Mouse (Mus musculus): Measurements from ENCODE around the gene Abhd14b. TPM values are rescaled to one million over a fixed set of nuclear protein-coding genes. Genes with fewer than 3 reads are reported as not detected.
A peak's percentile ranks its signal among the peaks of the same experiment; 100 is the strongest.

Abhd14b gene
- polyA plus RNA-seq, 1 experiment = 29.3 TPM

DNA sequence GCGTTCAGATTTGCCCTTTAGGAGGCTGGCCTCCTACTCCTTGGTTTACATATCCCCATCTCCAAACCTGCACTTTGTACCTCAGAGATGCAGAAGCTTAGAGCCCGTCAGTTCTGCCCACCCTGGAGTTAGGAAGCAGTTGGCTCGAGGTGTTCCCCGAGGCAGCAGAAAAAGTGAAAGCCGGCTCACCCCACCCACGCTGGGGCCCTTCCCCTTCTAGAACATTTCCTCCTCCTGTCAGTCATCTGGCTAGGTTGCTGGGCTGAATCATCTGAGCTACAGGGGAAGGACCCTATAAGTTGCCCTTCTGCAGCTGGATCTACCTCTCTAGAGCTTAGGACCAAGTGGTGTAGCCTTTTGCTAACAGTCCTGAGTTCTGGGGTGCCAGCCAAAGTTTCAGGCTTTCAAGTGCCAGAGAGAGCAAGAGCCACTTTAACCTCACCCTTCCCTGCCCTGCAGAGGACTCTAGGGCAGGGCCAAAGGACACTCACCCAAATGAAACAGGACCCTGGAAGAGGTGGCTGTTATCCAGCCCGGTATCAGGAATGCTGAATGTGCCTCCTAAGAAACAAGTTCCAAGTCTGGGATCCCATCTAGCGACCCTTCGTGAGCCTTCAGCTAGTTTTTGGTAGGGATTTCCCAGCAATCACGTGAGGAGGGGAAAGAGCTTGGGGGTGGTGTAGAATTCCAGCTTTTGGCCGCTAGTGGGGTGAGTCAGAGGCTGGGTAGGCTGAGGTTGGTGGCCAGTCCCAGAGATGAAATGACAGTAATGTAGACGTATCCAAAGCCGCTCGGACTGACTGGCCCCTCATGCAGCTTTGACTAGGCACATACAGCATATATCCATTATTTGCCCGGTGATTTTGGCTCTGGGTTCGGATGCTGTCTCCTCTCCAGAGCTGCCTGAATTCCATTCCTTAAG is 29.0 kb downstream of the Abhd14b start:
- Histone ChIP-seq H3K36me3 (ENCODE audit: control insufficient read depth, insufficient read depth, low read length) (no peaks in the 10 kb centered on the region), H3K27ac (ENCODE audit: control insufficient read depth, insufficient read depth, low read length) (peak overlapping the region; percentile 66), H3K4me3 (ENCODE audit: control insufficient read depth, insufficient read depth, low read length) (peak overlapping the region; percentile 46), H3K4me1 (replicated peaks; ENCODE audit: control insufficient read depth, insufficient read depth, low read length) (peaks cover 31% of the 10 kb centered on the region), H3K27me3 (ENCODE audit: control insufficient read depth, insufficient read depth, low read length) (no peaks in the 10 kb centered on the region)
- peak; percentile 79 for DNase-seq
- 12% methylated on average over 16 of the region's 16 CpGs for WGBS
- no peak for TF ChIP-seq POLR2A (IDR thresholded peaks at IDR 0.05; ENCODE audit: control insufficient read depth, extremely low read depth, insufficient read depth, low read length, poor library complexity)
- no peak for TF ChIP-seq CTCF (IDR thresholded peaks at IDR 0.05; ENCODE audit: borderline replicate concordance, control insufficient read depth, extremely low read depth, insufficient read depth, low read length, poor library complexity)

DNA sequence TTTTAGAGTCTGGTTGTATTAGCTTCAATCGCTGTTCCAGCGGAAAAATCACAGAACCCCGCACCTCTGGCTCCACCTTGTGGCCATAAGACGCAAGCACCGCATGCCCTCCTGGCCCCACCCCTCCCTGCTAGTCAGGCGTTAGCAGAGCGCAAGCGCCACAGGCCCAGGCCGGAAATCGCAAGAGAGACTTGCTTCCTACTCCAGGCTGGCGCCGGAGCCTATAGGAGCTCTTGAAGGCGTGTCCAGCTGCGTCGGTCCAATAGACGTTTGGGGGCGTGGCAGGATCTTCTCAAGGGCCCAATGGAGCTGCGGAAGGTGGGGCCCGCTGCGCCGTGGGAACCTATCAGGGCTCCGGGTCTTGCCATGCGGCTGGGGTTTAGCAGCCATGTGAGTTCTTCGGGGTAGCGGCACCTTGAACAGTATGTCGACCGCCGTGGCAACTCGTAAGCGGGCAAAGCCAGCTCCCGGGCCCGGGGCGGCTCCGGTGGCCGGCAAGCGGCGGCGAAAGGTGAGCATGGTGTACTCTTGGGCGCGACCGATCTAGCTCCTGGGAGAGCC is 29.7 kb downstream of the Abhd14b start, which contains the start of gene Parp3:
TSS of gene Parp3 (minus strand) at position 26 of the 561 bp plus-strand sequence.
- peak; percentile 97 for DNase-seq
- under 1% methylated on average over 41 of the region's 41 CpGs for WGBS
- Histone ChIP-seq H3K27ac (ENCODE audit: control insufficient read depth, insufficient read depth, low read length) (peak within 1 kb of the TSS; percentile 66), H3K4me1 (replicated peaks; ENCODE audit: control insufficient read depth, insufficient read depth, low read length) (peaks cover 31% of the 10 kb centered on the region), H3K4me3 (ENCODE audit: control insufficient read depth, insufficient read depth, low read length) (peak within 1 kb of the TSS; percentile 53), H3K36me3 (ENCODE audit: control insufficient read depth, insufficient read depth, low read length) (no peaks in the 10 kb centered on the region), H3K27me3 (ENCODE audit: control insufficient read depth, insufficient read depth, low read length) (no peaks in the 10 kb centered on the region)
- TF ChIP-seq CTCF (IDR thresholded peaks at IDR 0.05; ENCODE audit: borderline replicate concordance, control insufficient read depth, extremely low read depth, insufficient read depth, low read length, poor library complexity) (peak; percentile 97), POLR2A (IDR thresholded peaks at IDR 0.05; ENCODE audit: control insufficient read depth, extremely low read depth, insufficient read depth, low read length, poor library complexity) (peak; percentile 61)

DNA sequence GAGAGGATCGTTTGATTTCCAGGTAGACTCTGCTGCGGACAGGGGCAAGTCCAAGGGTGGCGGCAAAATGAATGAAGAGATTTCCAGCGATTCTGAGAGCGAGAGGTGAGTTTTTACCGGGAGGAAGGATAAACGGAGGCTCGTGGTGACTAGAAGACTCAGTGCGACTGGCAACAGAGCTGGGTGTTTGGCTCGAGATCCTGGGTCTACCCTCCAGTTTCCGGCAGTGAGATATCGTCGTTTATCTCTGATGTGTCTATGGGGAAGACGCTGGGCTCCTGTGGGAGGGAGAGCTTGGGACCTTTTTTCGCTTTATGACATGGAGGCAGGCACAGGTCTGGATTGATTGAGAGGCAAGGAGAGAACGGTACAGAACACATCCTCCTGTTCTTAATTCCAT is 30.4 kb downstream of the Abhd14b start:
- no peak for DNase-seq
- H3K27ac ChIP-seq (ENCODE audit: control insufficient read depth, insufficient read depth, low read length) = no peak overlapping the region

DNA sequence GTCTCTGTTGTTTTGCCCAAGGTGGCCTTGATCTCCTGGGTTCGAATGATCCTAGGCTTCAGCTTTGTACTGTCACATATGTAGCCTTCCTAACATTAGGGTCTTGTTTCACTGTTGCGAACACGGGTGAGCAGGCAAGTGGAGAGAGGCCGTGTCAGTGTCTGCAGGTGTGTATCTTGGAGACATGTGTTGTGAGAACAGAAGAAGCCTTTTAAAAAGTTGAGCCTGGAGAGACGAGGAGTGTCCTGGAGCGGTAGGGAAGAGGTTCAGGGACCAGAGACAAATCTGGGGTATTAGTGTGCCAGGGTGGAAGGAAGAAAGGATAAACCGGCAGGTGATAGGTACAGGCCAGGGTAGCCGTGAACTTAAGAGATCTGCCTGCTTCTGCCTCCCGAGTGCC is 30.8 kb downstream of the Abhd14b start:
- Histone ChIP-seq H3K4me3 (ENCODE audit: control insufficient read depth, insufficient read depth, low read length) (peak overlapping the region; percentile 53; the same call in 1 of the 2 replicates), H3K4me1 (replicated peaks; ENCODE audit: control insufficient read depth, insufficient read depth, low read length) (peaks cover 31% of the 10 kb centered on the region), H3K27me3 (ENCODE audit: control insufficient read depth, insufficient read depth, low read length) (no peaks in the 10 kb centered on the region), H3K36me3 (ENCODE audit: control insufficient read depth, insufficient read depth, low read length) (no peaks in the 10 kb centered on the region), H3K27ac (ENCODE audit: control insufficient read depth, insufficient read depth, low read length) (no peak overlapping the region)
- TF ChIP-seq CTCF (IDR thresholded peaks at IDR 0.05; ENCODE audit: borderline replicate concordance, control insufficient read depth, extremely low read depth, insufficient read depth, low read length, poor library complexity) = no peak
- TF ChIP-seq POLR2A (IDR thresholded peaks at IDR 0.05; ENCODE audit: control insufficient read depth, extremely low read depth, insufficient read depth, low read length, poor library complexity) = no peak
- 80% methylated on average over 9 of the region's 9 CpGs for WGBS
- DNase-seq = no peak

More for the DNA sequence above, 30.4 kb downstream of the Abhd14b start:
- H3K36me3 ChIP-seq (ENCODE audit: control insufficient read depth, insufficient read depth, low read length) = no peaks in the 10 kb centered on the region
- H3K4me3 ChIP-seq (ENCODE audit: control insufficient read depth, insufficient read depth, low read length) = peak overlapping the region; percentile 53
- H3K4me1 ChIP-seq (replicated peaks; ENCODE audit: control insufficient read depth, insufficient read depth, low read length) = peaks cover 31% of the 10 kb centered on the region
- H3K27me3 ChIP-seq (ENCODE audit: control insufficient read depth, insufficient read depth, low read length) = no peaks in the 10 kb centered on the region
- WGBS = 2% methylated on average over 16 of the region's 16 CpGs
- no peak for TF ChIP-seq CTCF (IDR thresholded peaks at IDR 0.05; ENCODE audit: borderline replicate concordance, control insufficient read depth, extremely low read depth, insufficient read depth, low read length, poor library complexity)
- no peak for TF ChIP-seq POLR2A (IDR thresholded peaks at IDR 0.05; ENCODE audit: control insufficient read depth, extremely low read depth, insufficient read depth, low read length, poor library complexity)

DNA sequence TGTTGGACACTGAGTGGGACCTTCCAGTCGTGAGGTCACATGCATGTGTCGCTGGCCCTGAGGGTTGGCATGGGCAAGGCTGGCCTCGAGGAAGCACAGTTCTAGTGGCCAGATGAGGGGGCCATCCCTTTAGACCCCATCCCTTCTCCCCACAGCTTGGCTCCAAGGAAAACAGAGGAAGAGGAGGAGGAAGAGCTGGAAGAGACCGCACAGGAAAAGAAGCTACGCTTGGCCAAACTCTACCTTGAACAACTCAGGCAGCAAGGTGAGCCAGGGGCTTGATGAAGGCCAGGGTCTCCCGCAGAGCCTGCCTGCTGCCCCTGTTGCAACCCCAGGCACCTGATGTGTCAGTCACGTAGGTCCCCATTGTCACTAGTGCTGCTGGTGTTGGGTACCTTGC is 33.3 kb downstream of the Abhd14b start:
- Histone ChIP-seq H3K36me3 (ENCODE audit: control insufficient read depth, insufficient read depth, low read length) (no peaks in the 10 kb centered on the region), H3K27me3 (ENCODE audit: control insufficient read depth, insufficient read depth, low read length) (no peaks in the 10 kb centered on the region)
- WGBS = 97% methylated on average over 7 of the region's 7 CpGs

DNA sequence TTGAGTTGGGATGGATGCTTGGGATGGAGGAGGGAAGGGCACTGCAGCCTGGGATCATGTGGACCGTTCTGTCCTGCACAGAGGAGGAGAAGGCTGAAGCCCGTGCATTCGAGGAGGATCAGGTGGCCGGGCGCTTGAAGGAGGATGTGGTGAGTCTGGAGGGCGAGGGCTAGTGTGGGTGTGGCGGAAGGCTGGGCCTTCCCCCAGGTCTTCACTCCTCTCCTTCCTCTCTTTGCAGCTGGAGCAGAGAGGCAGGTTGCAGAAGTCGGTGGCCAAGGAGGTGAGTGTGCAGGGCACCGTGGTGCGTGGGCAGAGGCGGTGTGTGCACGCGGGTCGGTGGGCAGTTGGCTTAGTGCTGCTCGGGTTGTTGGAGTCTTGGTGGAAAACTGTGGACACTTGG is 33.8 kb downstream of the Abhd14b start:
- no peak for DNase-seq
- 46% methylated on average over 15 of the region's 15 CpGs for WGBS

More for the DNA sequence above, 33.3 kb downstream of the Abhd14b start:
- H3K4me1 ChIP-seq (replicated peaks; ENCODE audit: control insufficient read depth, insufficient read depth, low read length) = peaks cover 21% of the 10 kb centered on the region
- H3K4me3 ChIP-seq (ENCODE audit: control insufficient read depth, insufficient read depth, low read length) = no peak overlapping the region
- no peak for TF ChIP-seq POLR2A (IDR thresholded peaks at IDR 0.05; ENCODE audit: control insufficient read depth, extremely low read depth, insufficient read depth, low read length, poor library complexity)
- no peak overlapping the region for H3K27ac ChIP-seq (ENCODE audit: control insufficient read depth, insufficient read depth, low read length)
- DNase-seq = no peak

More for the DNA sequence above, 33.8 kb downstream of the Abhd14b start:
- no peaks in the 10 kb centered on the region for H3K36me3 ChIP-seq (ENCODE audit: control insufficient read depth, insufficient read depth, low read length)
- TF ChIP-seq CTCF (IDR thresholded peaks at IDR 0.05; ENCODE audit: borderline replicate concordance, control insufficient read depth, extremely low read depth, insufficient read depth, low read length, poor library complexity) (no peak), POLR2A (IDR thresholded peaks at IDR 0.05; ENCODE audit: control insufficient read depth, extremely low read depth, insufficient read depth, low read length, poor library complexity) (no peak)
- H3K27ac ChIP-seq (ENCODE audit: control insufficient read depth, insufficient read depth, low read length) = no peak overlapping the region
- no peaks in the 10 kb centered on the region for H3K27me3 ChIP-seq (ENCODE audit: control insufficient read depth, insufficient read depth, low read length)
- H3K4me3 ChIP-seq (ENCODE audit: control insufficient read depth, insufficient read depth, low read length) = no peak overlapping the region
- H3K4me1 ChIP-seq (replicated peaks; ENCODE audit: control insufficient read depth, insufficient read depth, low read length) = peaks cover 17% of the 10 kb centered on the region
